Mouse (Mus musculus) left cerebral cortex, adult 11 months (tissue): ENCODE measurements at regions not wholly inside any gene's neighbourhood (a gene's known extent, or its start where the extent isn't known, plus 50 kb on each side); places are given as distances from the start of the nearest gene placed in this dataset.

Experiments used
- DNase-seq: peaks from one replicate; pipeline ENCODE4 v3.0.0; 2022; ENCODE audit warnings: low spot score

DNA sequence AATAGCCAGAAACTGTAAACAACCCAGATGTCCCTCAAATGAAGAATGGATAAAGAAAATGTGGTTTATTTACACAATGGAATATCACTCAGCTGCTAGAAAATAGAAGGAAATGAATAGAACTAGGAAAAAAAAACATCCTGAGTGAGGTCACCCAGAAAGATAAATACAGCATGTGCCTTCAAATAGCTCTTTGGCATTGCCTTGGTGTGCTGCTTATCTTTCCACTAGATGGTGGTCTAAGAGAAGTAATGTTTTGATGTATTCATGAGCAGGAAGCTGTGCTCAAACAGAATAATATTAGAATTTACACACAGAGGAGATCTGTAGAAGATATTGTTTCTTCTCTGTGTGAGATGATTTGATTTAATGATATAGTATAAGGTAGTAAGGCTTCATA is 78.8 kb downstream of the Zfp619 start:
- DNase-seq: no peak

DNA sequence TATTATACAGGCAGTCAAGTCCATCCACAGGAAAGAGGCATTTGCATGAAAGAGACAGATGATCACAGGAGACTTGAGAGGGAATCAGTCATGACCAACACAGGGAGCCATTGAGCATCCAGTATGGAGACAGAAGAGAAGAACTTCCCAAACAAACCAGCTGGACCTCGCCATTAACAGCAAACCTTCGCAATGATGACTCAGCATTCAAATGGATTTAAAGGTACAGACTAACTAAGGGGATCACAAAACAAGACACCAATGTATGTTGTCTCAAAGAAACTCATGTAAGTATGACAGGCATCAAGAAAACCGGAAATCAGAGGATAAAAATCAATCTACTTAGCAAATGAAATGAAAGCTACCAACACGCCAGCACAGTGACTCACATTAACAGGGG is 96.2 kb downstream of the Zfp619 start:
- no peak for DNase-seq

DNA sequence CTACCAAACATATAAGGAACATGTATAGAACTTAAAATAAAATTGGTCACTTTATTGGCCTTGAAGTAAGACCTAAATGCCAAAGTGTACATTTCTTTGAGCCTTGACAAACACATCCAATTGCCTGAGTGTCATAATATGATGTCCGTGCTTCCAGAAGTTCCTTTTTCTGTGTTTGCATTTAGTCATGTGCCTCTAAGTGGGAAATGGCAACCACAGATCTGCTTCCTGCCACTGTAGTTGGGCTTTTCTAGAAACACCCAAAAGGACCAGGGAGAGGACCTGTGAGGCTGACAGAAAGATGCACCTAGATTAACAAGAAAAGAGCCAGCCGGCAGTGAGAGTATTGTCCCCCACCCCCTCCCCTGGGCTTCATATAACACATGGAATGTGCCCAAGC is 97.5 kb downstream of the Zfp619 start:
- DNase-seq: no peak

DNA sequence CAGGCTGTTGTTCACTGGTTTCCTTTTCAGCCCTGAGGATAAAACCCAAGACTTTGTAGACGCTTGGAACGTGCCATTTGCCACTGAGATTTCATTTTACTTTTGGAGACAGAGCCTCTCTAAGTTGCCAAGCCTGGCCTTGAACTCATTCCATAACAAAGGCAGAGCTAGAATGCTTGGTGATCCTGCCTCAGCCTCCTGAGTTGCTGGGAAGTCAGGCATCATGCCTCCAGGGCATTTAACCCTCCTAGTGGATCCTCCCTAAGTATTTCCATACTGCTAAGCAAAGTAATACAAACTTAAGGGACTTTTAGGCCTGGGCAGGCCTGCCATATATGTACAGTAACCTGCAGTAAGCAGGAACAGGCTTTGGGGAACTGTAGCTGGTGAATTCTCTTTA is 104.2 kb downstream of the Zfp619 start:
- DNase-seq: no peak

DNA sequence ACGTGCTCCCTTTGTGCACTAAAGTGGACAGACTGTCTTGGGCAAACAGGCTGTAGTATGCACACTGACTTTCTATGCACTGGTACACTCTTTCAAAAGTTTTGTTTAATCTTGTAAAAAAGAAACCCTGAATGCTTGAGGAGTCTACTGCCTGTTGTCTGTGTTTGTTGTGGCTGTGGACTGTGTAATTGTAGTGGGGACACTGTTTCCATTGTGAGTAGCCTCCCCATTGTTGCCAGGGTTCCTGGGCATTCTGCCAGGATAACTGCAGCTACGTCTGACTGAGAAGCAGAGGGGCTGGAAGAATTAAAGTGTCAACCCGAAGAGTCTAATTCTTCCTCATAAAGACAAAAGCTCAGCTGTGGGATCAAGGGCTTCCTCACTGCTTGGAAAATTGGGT is 115.3 kb downstream of the Zfp619 start:
- DNase-seq: no peak

DNA sequence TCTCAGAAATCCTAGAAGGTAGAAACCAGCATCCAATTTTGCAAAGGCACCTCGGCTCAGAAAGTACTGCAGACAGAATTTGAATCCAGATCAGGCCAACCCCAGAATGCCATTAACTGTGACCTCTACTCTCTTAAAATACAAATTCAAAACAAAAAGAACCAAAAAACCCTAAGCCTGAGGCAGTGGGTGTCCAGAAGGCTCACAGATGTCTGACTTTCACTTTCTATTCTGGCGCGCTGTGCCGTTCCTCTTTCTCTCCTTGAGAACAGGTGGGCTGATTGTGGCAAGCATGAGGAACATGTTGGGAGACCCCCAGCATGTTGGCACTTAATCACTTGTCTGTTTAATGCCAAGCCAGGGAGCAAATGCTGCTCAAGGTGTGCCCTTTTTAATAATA is 124.8 kb downstream of the Zfp619 start:
- DNase-seq: no peak

DNA sequence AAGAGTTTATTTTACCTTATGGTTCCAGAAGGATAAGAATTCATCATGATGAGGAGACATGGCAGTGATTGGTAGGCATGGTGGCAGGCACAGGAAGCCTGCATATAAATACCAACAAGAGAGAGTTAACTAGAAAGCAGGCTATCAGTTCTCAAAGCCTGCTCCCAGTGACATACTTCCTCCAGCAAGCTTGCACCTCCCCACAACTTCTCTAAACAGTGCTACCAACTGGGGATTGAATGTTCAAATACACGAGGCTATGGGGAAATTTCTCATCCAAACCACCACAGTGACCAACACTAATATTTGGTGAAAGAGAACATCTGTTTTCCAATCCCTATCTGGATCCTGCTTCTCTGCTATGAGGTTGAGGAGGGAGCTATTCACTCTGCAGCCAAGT is 125.8 kb downstream of the Zfp619 start:
- no peak for DNase-seq

DNA sequence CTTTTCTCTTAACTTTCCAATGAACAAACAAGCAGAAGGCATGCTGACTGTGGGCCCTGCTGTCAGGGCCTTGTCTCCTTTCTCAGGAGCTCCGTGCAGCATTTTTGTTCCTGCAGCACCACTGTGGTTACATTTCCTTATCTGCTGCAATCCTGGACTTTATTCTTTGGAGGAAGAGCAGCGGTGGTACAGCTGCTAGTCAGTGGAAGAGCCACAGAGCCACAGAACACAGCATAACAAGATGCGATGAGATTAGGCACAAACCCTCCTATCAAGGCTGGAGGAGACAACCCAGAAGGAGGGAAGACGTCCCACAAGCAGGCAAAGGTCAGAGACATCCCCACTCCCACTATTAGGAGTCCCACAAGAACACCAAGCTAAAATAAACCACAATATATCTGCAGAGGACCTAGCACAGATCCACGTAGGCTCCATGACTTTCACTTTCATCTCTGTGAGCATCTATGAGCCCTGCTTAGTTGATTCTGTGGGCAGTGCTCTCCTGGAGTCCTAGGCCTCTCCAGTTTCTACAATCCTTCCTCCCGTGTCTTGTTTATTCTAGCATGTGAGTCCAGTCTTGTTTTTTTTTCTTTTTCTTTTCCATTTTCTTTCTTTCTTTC is 133.0 kb downstream of the Zfp619 start:
- DNase-seq: no peak

DNA sequence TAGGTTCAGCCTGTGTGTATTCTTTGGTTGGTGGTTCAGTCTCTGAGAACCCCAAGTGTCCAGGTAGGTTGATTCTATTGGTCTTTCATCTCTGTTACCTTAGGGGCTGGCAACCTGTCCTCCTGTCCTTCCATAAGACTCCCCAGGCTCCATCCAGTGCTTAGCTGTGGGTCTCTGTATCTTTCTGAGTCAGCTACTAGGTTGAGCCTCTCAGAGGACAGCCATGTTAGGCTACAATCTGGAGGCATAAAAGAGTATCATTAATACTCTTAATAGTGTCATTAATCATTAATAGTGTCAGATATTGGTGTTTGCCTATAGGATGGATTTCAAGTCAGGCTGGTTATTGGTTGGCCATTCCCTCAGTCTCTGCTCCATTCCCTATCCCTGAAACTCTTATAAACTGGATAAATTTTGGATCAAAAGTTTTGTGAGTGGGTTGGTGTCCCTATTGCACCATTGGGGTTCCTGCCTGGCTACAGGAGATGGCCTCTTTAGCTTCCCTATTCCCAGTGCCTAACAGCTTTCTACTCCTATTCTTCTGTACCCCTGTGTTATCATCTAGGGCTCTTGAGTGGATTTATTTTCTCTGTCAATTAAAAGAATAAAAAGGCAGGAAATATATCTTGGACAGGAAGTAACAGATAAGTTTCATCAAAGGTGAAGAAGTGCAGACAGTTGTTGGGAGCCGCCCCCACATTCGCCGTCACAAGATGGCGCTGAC is 137.2 kb downstream of the Zfp619 start:
- DNase-seq: no peak

DNA sequence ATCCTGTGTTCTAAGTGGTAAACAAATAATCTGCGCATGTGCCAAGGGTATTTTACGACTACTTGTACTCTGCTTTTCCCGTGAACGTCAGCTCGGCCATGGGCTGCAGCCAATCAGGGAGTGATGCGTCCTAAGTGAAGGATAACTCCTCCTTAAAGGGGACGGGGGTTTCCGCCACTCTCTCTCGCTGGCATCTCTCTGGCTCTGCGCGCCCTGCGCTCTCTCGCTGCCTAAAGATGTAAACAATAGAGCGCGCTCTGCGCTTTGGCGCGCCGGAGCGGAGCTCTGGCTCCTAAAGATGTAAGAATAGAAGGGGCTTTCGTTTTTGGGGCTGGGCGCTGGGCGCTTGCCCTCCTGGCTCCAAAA is 137.7 kb downstream of the Zfp619 start:
- DNase-seq: peak; percentile 32

DNA sequence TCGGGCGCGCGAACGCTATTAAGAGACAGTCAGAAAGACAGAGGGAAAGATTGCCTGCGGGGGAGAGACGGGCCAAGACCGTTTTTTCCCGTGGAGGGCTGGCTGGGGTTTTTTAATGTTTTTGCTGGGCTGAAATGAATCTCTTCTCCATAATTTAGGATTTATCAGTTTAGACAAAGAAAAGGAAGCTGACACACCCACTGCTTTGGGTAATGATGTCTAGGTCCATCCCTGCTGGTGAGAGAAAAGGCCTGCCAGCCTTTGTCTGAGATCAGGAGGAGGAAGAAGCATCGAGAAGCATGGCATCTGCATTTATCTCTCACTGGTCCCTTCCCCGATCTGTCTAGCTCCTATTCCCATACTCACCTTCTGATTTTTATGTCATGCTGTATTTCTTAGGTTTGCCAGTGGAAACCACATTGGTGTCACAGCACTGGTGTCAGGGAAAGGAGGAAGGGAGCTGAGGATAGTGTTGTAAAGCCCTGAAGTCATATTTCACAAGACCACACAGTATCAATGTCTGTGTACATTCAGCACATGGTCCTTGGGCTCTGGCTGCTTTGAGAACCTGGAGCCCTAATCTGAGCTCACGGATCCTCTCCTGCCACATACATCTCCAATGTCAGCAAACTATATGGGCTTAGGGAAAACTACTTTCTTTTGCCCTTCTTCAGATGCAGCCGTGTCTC is 138.3 kb downstream of the Zfp619 start:
- no peak for DNase-seq

DNA sequence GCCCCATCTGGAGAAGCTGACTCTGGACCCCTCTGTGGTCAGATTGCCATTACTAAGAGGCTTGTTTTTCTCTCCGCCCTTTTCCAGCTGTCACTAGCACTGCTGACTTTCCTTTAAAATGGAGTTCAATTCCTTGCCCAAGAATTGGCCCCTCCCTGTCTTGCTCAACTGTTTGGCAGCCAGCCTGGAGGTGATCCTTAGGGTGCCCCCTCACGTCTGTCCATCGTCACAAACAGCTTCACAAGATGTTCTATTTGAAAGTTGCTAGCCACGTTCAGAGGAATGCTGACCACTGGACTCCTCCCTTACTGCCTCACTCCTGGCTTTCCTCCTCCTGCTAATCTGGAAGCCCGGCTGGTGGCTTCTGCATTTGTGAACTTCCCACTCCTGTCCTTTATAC is 142.0 kb downstream of the Zfp619 start:
- no peak for DNase-seq

DNA sequence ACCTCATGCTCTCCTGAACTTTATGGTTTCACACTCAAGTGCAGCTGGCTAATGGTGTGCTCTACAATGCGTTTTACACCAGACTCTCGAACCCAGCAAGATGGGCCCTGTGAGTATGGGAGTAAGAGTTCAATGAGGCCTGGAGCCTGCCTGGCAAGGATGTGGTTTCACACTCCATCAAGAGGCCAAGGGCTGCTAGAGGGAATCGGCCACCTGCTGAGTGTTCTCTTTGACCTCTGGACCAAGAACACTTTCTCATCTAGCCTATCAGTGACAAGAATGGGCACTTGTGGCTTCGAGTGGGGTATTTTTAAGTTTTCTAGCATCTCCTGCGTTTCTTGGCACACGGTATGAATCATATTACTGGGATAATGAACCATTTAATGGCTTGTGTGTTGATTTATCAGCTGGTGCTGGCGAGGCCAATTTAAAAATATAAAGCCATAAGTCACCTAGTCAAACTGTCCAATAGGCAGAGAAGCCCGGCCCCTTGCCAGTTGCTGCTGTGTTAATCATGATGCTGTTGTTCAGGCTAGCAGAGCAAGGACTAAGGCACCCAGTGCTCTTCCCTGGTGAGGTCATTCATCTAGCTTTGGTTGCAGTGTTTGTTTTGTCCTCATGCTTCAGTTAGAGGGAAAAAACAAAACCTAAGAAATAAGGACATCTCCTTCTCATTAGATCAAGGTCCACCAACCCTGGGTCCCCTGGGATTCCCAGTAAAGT is 157.7 kb downstream of the Zfp619 start:
- no peak for DNase-seq

DNA sequence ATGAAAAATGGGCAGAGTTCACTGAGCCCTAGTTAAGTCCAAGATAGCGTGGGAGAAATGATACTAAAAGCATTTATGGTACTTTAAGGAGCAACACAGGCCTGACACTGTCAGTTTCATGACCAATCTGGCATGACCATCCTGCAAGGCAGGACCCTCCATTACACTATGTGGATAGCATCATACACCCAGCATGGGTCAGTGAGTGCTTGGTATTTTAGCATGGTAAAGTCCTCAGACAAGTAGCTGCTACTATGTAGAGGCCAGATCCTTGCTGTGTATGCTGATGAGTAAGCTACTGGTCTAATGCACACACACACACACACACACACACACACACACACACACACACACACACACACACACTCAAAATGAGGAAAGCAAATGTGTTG is 158.3 kb downstream of the Zfp619 start:
- DNase-seq: no peak

DNA sequence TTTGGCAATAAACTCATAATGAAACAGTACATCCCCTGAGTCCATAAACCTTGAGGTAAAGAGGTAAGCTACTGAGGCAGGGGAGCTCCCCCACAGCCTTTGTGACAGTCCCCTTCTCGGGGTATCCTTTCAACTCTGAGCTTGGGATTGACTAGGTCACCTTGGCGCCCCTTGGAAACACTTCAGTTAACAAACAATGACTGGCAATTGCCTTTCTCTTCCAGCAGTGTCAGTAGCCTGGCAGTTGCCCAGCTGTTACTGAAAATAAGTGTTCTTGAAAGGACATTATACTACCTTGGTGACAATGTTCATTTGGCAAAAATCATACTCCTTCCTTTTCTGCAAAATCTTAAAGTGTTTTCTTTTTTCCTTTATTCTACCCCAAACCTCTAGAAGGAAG is 162.8 kb downstream of the Zfp619 start:
- no peak for DNase-seq

DNA sequence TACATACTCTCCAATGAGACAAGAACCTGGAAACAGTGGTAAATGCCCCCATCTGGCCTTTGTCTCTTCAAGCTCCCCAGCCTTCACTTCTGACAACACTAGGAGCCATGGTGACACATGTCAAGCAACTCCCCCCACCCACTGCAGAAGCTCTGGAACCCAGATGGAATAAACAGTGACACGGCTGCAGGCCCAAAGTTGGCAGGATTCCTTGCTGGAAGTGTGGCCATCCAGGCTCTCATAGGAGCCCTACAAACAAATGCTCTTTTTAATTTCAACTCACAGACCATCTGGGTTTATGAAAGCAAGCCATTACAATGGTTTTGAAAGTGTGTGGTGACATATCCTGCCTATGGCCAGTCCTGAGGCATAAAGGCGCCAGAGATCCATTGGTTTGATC is 179.0 kb downstream of the Zfp619 start:
- DNase-seq: no peak

DNA sequence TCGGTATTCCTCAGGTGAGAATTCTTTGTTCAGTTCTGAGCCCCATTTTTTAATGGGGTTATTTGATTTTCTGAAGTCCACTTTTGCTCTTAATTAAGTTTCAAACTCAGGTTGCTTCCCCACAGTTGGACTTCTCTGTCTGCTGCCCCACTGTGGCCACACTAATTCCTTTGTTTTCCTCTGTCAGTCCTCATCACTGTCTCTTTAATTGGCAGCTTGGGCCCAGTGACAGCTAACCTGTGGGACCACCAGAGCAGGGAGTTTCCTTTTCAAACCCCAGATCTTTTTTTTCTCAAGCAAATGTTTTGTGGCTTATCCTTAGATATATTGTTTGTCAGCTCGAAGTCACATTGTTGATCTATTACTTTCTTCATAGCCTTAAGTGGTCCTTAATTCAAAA is 183.9 kb downstream of the Zfp619 start:
- no peak for DNase-seq

DNA sequence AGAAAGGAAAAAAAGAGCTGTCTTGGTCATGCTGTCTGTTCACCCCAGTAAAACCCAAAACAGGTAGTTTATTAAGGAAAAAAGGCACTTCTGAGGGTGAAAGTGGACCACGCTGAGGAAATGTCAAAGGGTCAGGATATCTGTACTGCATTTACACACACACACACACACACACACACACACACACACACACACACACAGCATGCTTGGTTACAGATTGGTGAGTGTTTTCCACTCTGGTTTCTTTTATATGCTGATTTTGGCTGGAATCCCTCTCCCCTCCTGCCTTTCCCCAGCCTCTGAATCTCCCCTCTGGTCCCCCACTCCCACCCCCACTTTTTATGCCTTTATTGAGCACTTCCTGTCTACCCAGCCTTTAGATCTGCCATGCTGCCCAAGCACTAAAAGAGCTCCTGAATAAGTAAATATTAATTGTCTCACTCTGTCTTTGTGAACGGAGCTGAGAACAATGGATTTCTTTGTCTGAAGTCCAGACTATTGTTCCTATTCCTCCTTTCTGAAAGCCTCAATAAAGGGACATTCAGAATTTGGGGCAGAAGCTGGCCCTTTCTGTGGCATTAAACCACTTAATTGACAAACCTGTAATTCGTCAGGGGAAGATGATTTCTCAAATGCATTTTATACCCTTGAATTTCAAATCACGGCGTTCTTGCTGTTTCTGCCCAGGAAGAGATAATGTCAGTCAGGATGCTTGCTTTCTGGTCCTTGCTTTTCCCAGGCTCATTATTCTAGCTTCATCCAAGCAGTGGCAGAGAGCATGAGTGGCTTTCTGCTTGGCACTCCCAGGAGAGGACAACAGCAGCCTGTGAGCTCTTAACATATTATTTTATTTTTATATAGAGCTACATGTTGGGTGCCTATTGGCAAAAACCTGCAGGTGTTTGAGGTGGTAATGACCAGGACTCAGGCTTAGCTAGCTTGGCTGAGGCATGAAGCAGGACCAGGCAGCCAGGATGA is 187.8 kb downstream of the Zfp619 start:
- no peak for DNase-seq

DNA sequence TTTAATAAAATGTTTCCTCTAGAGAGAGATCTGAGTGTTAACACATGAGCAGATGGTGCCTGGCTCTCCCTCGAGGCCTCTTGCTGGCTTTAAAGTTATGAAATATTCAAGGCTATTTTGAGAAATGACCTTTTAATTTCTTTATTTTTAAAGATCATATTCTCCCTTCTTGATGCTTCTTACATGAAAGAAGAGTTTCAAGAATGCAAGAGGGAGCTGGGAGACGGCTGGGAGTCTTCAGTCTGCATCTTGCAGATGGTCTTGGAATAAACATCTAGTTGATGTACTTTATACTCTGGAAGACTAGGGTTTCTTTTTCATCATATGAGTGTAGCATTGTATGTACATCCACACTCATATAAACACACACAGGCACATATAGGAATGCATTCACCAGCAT is 189.0 kb downstream of the Zfp619 start:
- no peak for DNase-seq

DNA sequence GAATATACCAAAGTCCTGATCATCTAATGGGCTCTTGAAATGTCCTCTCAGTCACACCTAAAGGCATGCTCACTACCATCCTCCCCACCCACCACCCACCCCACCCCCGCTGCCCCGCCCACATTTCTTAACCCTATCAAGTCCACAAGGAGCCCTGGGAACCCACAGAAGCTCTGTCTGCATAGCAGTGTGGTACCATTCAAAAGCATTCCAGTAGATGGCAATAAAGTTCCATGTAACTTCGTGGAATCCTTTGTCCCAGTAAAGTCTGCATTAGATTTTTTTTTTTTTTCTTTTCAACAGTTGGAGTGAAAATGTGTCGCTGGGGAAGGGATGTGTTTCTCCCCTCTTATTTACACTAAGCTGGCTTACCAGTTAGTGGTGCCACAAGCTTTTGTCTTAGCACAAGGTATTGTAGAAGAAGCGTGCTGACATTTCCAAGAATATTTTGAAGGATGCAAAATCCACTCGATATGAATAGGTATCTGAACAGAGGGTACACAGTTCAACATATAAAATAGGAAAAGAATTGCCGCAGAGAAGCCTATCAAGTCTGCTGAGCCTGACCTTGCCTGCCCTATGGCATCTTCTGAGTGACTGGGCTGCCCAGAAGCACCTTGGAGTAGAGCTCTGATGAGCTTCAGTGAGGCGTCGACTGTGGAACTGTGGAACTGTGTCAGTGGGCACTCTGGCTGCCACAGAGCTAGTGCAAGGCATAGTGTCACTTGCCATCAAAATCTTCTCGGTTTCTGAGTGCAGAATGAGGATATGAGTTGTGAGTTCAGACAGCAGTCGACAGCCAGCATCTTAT is 199.0 kb downstream of the Zfp619 start:
- DNase-seq: peak; percentile 50
